Mouse (Mus musculus): Measurements from ENCODE around the gene Thumpd1. TPM values are rescaled to one million over a fixed set of nuclear protein-coding genes. Genes with fewer than 3 reads are reported as not detected.

Thumpd1 gene
- total RNA-seq, 2 experiments from 2014 or later, result 14.2 to 15.2 TPM

- intact Hi-C loops (cut with DNase I; ENCODE audit: low total_unique reads), result no loop called here
- DNase-seq, result no peak
Observed at GRCm38 (mm10) chr7:119682699-119683098, 37.9 kb downstream of the Thumpd1 start.

DNA sequence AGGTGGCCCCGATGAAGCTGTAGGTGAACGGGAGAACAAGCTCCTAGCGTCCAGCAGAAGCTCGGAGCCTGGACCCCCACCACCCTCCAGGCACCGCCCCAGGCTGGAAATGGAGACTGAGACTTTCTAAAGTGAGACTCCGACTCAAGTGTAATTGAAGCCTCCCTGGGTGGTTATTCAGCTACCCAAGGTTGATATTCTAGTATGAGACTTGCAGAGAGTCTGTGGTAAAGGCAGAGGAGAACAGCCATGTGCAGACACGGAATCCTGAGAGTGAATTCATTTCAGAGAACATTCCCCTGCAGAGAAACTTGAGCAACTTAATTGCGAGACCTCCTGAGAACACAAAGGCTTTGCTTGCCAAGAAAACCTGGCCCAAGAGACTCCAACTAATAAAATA lies 40.5 kb downstream of the Thumpd1 start:
- no peak for DNase-seq
- intact Hi-C loops (cut with DNase I; ENCODE audit: low total_unique reads), result no loop called here

GRCm38 (mm10) chr7:119673465-119673864 lies 47.1 kb downstream of the Thumpd1 start:
- intact Hi-C loops (cut with DNase I; ENCODE audit: low total_unique reads), result no loop called here
- no peak for DNase-seq

- intact Hi-C loops (cut with DNase I; ENCODE audit: low total_unique reads), result no loop called here
- no peak for DNase-seq
Observed at GRCm38 (mm10) chr7:119670925-119671324, 49.7 kb downstream of the Thumpd1 start.

DNA sequence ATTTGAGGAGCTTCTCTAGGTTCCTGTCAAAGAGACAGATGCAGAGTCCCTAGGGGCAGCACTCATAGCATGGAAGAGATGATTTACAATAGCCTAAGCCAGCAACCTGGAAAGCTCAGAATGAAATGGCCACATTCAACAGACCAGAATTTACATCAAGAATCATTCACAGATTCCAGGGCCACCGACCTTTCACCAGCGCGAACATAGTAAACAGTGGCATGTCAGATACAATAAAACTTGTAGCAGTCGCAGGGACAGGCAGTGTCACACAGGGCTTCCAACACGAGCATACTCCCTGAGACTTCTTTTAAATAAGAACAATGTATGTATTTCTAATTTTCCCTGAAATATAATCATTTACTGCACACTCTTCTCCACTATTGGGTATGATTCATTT lies 50.2 kb downstream of the Thumpd1 start:
- no peak for DNase-seq
- intact Hi-C loops (cut with DNase I; ENCODE audit: low total_unique reads), result no loop called here

DNA sequence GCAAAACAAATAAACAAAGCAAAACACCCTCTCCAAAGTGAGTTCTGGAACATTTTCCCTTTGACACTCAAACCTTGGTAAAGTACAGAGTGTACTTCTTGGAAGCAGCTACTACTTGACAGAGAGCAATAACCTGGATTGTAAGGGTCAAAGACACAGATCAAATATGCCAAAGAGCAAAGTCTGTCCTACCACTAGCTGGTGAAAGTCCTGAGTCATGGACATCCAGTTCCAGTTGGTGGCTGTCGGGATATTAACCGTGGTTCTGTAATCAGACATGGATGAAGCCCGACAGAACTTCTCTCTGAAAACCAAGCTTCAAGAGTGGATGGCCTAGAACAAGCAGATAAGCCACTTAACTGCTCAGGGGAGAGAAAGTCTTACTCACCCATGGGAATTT lies 52.7 kb downstream of the Thumpd1 start:
- intact Hi-C loops (cut with DNase I; ENCODE audit: low total_unique reads), result no loop called here

More for the DNA sequence above, 52.7 kb downstream of the Thumpd1 start:
- DNase-seq, result no peak

Other genes starting within 250 kb of the Thumpd1 start
- gene Umod, start 241.5 kb downstream of the Thumpd1 start, total RNA-seq (2021), result not detected
- gene Acsm5, start 201.3 kb downstream of the Thumpd1 start, total RNA-seq (2021), result not detected
- not detected for gene Pdilt, start 197.3 kb downstream of the Thumpd1 start, total RNA-seq (2021)
- not detected for gene Acsm2, start 166.5 kb downstream of the Thumpd1 start, total RNA-seq (2021)
- gene Acsm1, start 113.8 kb downstream of the Thumpd1 start, total RNA-seq (2021), result not detected
- gene Acsm4, start 30.8 kb downstream of the Thumpd1 start, total RNA-seq (2021), result not detected
- gene Acsm3, start 40.1 kb upstream of the Thumpd1 start, total RNA-seq (2021), result not detected
- gene Rexo5, start 73.2 kb upstream of the Thumpd1 start, total RNA-seq (2021), result under 1 TPM; 0.49 to 0.62 TPM
- gene Eri2, start 73.3 kb upstream of the Thumpd1 start, total RNA-seq (2021), result 1 to 10 TPM; 2.0 to 2.1 TPM
- 10 to 100 TPM; 10.4 to 11.1 TPM for gene Lyrm1, start 175.1 kb upstream of the Thumpd1 start, total RNA-seq (2021)
- 10 to 100 TPM; 13.9 to 14.1 TPM for gene Dcun1d3, start 175.5 kb upstream of the Thumpd1 start, total RNA-seq (2021)